Mouse (Mus musculus): ENCODE data around the gene Actn3. TPM values are rescaled to one million over a fixed set of nuclear protein-coding genes. Genes with fewer than 3 reads are reported as not detected.

Gene Actn3
- polyA plus RNA-seq (2015; fragmentation: Nextera tagmentation; extraction: Ambion mirVana) = 0.64 and 0.97 TPM in 2 replicates

DNA sequence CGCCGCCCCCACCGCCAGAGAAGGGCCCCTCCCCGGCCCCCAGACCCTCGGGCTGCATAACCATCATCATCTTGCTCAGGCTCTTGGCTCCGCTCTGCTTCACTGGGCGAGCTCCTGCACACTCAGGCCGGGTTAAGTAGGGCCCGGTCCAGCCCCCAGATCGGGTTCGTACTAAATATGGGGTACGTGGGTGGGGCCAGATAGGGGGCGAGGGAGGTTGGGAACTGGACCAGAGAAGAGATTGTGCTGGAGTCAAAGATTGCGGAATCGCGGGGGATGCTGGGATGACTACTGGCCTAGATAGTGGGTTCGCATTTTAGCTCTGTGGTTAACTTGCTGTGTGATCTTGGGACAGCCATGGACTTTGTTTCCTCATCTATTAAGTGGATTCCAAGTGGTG is at the start of gene Actn3:
Gene Actn3, minus strand, starts transcription at position 125 of the 400 bp plus-strand sequence.
- 0 out of 2 replicates have a peak, but pooled peaks cover 3% of the 10 kb centered on the region for H3K36me3 ChIP-seq (ENCODE audit: poor library complexity, severe bottlenecking)
- H3K27ac ChIP-seq = peak within 1 kb of the TSS; percentile 70
- peaks cover 14% of the 10 kb centered on the region for H3K4me1 ChIP-seq
- peaks cover 10% of the 10 kb centered on the region for H3K27me3 ChIP-seq
- H3K4me2 ChIP-seq = peak within 1 kb of the TSS; percentile 83
- peak within 1 kb of the TSS; percentile 89 for H3K9ac ChIP-seq
- 2% methylated on average over 17 of the region's 17 CpGs for WGBS
- peak within 1 kb of the TSS; percentile 95 for H3K4me3 ChIP-seq
- ATAC-seq = no peak
- no peaks in the 10 kb centered on the region for H3K9me3 ChIP-seq (replicated peaks)

- ATAC-seq = no peak
- no peak overlapping the region for H3K9ac ChIP-seq
- no peaks in the 10 kb centered on the region for H3K9me3 ChIP-seq (replicated peaks)
- peaks cover 57% of the 10 kb centered on the region for H3K36me3 ChIP-seq (ENCODE audit: poor library complexity, severe bottlenecking)
- no peaks in the 10 kb centered on the region for H3K27me3 ChIP-seq
- no peak overlapping the region for H3K27ac ChIP-seq
- 97% methylated on average over 11 of the region's 11 CpGs for WGBS
- H3K4me3 ChIP-seq = no peak overlapping the region
- H3K4me2 ChIP-seq = no peak overlapping the region
- peaks cover 25% of the 10 kb centered on the region for H3K4me1 ChIP-seq
Measured at GRCm38 (mm10) chr19:4925121-4925860, 47.6 kb upstream of the Actn3 start.

- no peak for ATAC-seq
- Histone ChIP-seq H3K9ac (no peak overlapping the region), H3K4me3 (no peak overlapping the region), H3K4me2 (no peak overlapping the region), H3K9me3 (replicated peaks) (no peaks in the 10 kb centered on the region), H3K36me3 (ENCODE audit: poor library complexity, severe bottlenecking) (peaks cover 97% of the 10 kb centered on the region), H3K4me1 (no peaks in the 10 kb centered on the region), H3K27ac (no peak overlapping the region), H3K27me3 (no peaks in the 10 kb centered on the region)
- WGBS = 85% methylated on average over 6 of the region's 6 CpGs
Measured at GRCm38 (mm10) chr19:4919652-4920051, 41.9 kb upstream of the Actn3 start.

- Histone ChIP-seq H3K4me3 (no peak overlapping the region), H3K27me3 (no peaks in the 10 kb centered on the region), H3K9me3 (replicated peaks) (no peaks in the 10 kb centered on the region), H3K4me2 (no peak overlapping the region), H3K36me3 (ENCODE audit: poor library complexity, severe bottlenecking) (peaks cover 100% of the 10 kb centered on the region), H3K4me1 (no peaks in the 10 kb centered on the region), H3K9ac (no peak overlapping the region), H3K27ac (no peak overlapping the region)
- ATAC-seq = no peak
- WGBS = 91% methylated on average over 10 of the region's 10 CpGs
Measured at GRCm38 (mm10) chr19:4916827-4917226, 39.1 kb upstream of the Actn3 start.

GRCm38 (mm10) chr19:4915924-4916603 is 38.4 kb upstream of the Actn3 start:
- 89% methylated on average over 15 of the region's 15 CpGs for WGBS
- no peak for ATAC-seq
- Histone ChIP-seq H3K4me3 (no peak overlapping the region), H3K4me1 (no peaks in the 10 kb centered on the region), H3K36me3 (ENCODE audit: poor library complexity, severe bottlenecking) (peaks cover 100% of the 10 kb centered on the region), H3K9ac (no peak overlapping the region), H3K9me3 (replicated peaks) (no peaks in the 10 kb centered on the region), H3K27ac (no peak overlapping the region), H3K27me3 (no peaks in the 10 kb centered on the region), H3K4me2 (no peak overlapping the region)

- H3K27me3 ChIP-seq = no peaks in the 10 kb centered on the region
- WGBS = 93% methylated on average over 7 of the region's 7 CpGs
- peaks cover 73% of the 10 kb centered on the region for H3K36me3 ChIP-seq (ENCODE audit: poor library complexity, severe bottlenecking)
- no peak overlapping the region for H3K27ac ChIP-seq
- H3K4me1 ChIP-seq = peaks cover 16% of the 10 kb centered on the region
- H3K4me2 ChIP-seq = no peak overlapping the region
- no peak overlapping the region for H3K4me3 ChIP-seq
- no peak for ATAC-seq
- no peak overlapping the region for H3K9ac ChIP-seq
- no peaks in the 10 kb centered on the region for H3K9me3 ChIP-seq (replicated peaks)
Measured at GRCm38 (mm10) chr19:4909376-4909775, 31.7 kb upstream of the Actn3 start.

- Histone ChIP-seq H3K9me3 (replicated peaks) (no peaks in the 10 kb centered on the region), H3K4me2 (no peak overlapping the region), H3K4me3 (no peak overlapping the region), H3K4me1 (peaks cover 16% of the 10 kb centered on the region), H3K27ac (no peak overlapping the region), H3K36me3 (ENCODE audit: poor library complexity, severe bottlenecking) (peaks cover 69% of the 10 kb centered on the region), H3K9ac (no peak overlapping the region), H3K27me3 (no peaks in the 10 kb centered on the region)
- no peak for ATAC-seq
- 84% methylated on average over 4 of the region's 4 CpGs for WGBS
Measured at GRCm38 (mm10) chr19:4908107-4908506, 30.4 kb upstream of the Actn3 start.

DNA sequence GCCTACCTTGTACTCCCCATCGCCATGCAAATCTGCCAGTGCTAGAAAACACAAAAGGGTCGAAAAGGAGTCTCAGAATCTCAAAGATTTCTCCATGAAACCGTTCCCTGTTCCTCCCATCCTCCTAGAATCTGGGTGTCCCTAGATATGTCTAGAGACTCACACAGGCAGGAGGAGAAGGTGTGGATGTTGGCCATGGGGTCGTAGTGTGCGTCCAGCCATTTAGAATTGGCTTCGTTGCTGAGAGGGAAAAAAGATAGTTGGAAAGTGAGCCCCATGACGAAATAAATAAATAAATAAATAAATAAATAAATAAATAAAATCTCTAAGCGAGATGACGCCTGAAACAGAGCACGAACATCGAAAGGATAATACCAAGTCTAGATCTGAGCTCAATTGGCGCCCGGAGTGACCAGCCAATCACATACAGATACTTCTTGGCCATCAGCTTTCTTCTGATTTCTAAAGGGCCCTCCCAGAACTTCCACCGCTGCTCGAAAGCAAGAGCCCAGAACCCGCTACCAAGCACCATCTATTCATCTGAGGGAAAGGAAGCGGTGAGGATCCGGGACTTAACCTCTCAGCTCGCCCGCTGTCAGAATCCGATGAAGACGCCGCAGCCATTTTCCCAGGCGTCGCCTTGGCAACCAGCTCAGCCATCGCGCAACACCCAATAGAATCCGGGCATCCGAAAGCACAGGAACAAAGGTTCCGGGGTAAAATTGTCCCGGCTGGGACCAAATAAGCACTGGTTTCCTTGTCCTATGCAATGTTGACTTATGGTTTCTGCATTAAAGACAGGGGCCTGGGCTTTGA is 28.5 kb upstream of the Actn3 start, which contains the start of gene Bbs1:
Gene Bbs1, minus strand, starts transcription at position 650 of the 816 bp plus-strand sequence.
- H3K4me2 ChIP-seq = peak within 1 kb of the TSS; percentile 76
- no peaks in the 10 kb centered on the region for H3K27me3 ChIP-seq
- H3K9ac ChIP-seq = peak within 1 kb of the TSS; percentile 74
- ATAC-seq = peak; percentile 88
- H3K9me3 ChIP-seq (replicated peaks) = no peaks in the 10 kb centered on the region
- peaks cover 16% of the 10 kb centered on the region for H3K4me1 ChIP-seq
- peaks cover 60% of the 10 kb centered on the region for H3K36me3 ChIP-seq (ENCODE audit: poor library complexity, severe bottlenecking)
- peak within 1 kb of the TSS; percentile 63 for H3K4me3 ChIP-seq
- WGBS = 7% methylated on average over 31 of the region's 31 CpGs
- H3K27ac ChIP-seq = peak within 1 kb of the TSS; percentile 37

DNA sequence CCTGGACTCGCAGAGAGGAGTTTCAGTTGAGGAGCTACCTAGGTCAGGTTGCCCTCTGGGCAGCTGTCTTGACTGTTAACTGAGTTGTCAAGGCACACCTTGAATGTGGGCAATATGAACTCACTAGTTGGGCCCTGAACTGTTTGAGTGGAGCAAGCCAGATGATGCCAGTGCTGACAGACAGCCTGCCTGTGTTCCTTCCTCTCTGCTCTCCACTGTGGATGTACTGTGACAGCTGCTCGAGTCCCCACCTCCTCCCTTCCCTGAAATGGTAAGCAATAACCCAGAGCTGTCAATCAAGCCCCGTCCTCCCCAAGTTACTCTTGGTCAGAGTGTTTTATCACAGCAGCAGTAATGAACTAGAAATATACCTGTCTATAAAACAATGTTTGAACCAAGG is 22.2 kb upstream of the Actn3 start:
- ATAC-seq = no peak
- Histone ChIP-seq H3K4me2 (no peak overlapping the region), H3K9me3 (replicated peaks) (no peaks in the 10 kb centered on the region), H3K36me3 (ENCODE audit: poor library complexity, severe bottlenecking) (peaks cover 57% of the 10 kb centered on the region), H3K27me3 (no peaks in the 10 kb centered on the region), H3K27ac (no peak overlapping the region), H3K9ac (no peak overlapping the region), H3K4me1 (0 out of 2 replicates have a peak, but pooled peaks cover under 1% of the 10 kb centered on the region), H3K4me3 (no peak overlapping the region)
- 77% methylated on average over 3 of the region's 3 CpGs for WGBS

GRCm38 (mm10) chr19:4898972-4899371 is 21.3 kb upstream of the Actn3 start:
- Histone ChIP-seq H3K4me1 (no peaks in the 10 kb centered on the region), H3K27ac (no peak overlapping the region), H3K27me3 (no peaks in the 10 kb centered on the region), H3K4me3 (no peak overlapping the region), H3K4me2 (no peak overlapping the region), H3K9me3 (replicated peaks) (no peaks in the 10 kb centered on the region), H3K36me3 (ENCODE audit: poor library complexity, severe bottlenecking) (peaks cover 60% of the 10 kb centered on the region), H3K9ac (no peak overlapping the region)
- WGBS = 91% methylated on average over 9 of the region's 9 CpGs
- ATAC-seq = no peak

- Histone ChIP-seq H3K27me3 (no peaks in the 10 kb centered on the region), H3K9ac (no peak overlapping the region), H3K9me3 (replicated peaks) (no peaks in the 10 kb centered on the region), H3K4me1 (no peaks in the 10 kb centered on the region), H3K27ac (no peak overlapping the region), H3K4me2 (no peak overlapping the region), H3K4me3 (no peak overlapping the region), H3K36me3 (ENCODE audit: poor library complexity, severe bottlenecking) (peaks cover 58% of the 10 kb centered on the region)
- 52% methylated on average over 21 of the region's 21 CpGs for whole genome bisulfite sequencing
- ATAC-seq = no peak
Measured at GRCm38 (mm10) chr19:4896780-4897520, 19.2 kb upstream of the Actn3 start.

Measured in forebrain, embryonic 13.5 days (tissue).